ENCODE assay signal across 11 mouse cellular contexts in the genomic region with DNA sequence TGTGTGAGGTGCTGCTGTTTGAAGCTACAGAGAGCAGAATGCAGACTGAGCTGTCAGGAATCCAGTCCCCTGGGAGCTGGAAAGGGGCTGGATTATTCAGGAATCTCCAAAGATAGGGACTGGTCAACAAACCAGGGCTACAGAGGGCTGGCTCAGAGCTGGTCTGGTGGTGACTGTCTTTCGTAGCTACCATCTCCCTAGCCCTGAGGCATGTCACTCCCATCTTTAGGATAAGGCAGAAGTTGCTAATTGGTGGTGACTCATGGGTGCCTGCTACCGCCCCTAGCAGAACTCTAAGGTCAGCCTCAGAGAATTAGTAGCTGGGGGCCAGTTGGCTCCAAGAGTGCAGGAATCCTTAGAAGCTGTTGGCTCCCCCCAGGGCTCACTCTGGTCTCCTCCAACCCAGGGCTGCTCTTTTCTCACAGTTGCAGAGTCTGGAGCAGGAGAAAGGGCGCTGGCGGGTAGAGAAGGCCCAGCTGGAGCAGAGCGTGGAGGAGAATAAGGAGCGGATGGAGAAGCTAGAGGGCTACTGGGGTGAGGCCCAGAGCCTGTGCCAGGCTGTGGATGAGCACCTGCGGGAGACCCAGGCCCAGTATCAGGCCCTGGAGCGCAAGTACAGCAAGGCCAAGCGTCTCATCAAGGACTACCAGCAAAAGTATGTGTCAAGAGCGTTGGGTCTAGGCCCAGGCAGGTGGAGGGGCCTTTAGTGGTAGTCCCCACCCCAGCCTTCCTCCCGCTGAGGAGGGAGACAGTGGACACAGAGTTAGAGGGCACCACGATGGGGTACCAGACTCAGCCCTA. TPM values are rescaled to one million over a fixed set of nuclear protein-coding genes. Genes with fewer than 3 reads are reported as not detected.
A peak's percentile ranks its signal among the peaks of the same experiment; 100 is the strongest.
DNase-seq lines count a peak whose midpoint lies in the region; ATAC-seq and TF ChIP-seq lines count a peak whose summit lies in the region.
"Had no signal": no experiment of that assay in that cellular context is flagged by ENCODE, and none has a peak within 500 bp of the region (broad histone marks: within the 10 kb centered on the region; RNA-seq: fewer than 3 reads in every experiment).

No protein-coding gene starts in this region.

- no peak for ATAC-seq in intestine, embryonic 14.5 days (replicated peaks; ENCODE audit: low FRiP score, low TSS enrichment, low read depth)
- ATAC-seq in intestine, embryonic 15.5 days: no peak
- ATAC-seq in forebrain, embryonic 13.5 days: no peak
- ATAC-seq in liver, embryonic 12.5 days: no peak

- no peak overlapping the region for H3K4me3 ChIP-seq in intestine, embryonic 14.5 days (ENCODE audit: low read depth, low read length)
- H3K4me3 ChIP-seq in intestine, embryonic 15.5 days (replicated peaks): no peak overlapping the region
- no peak overlapping the region for H3K4me3 ChIP-seq in MEL (ENCODE audit: control insufficient read depth in 1 of 2, insufficient read depth in 1 of 2, low read depth in 2 of 2, low read length in 2 of 2)
- H3K4me3 ChIP-seq in forebrain, embryonic 13.5 days: no peak overlapping the region
- H3K4me3 ChIP-seq in liver, embryonic 12.5 days: no peak overlapping the region
- H3K4me3 ChIP-seq: embryonic facial prominence, embryonic 15.5 days had no signal

- TF ChIP-seq EP300 in MEL (IDR thresholded peaks at IDR 0.05; ENCODE audit: low read depth in 1 of 2, low read length in 2 of 2): no peak

- peaks cover 59% of the 10 kb centered on the region for H3K36me3 ChIP-seq in intestine, embryonic 14.5 days (ENCODE audit: control insufficient read depth, insufficient read depth, low read length)
- H3K36me3 ChIP-seq in intestine, embryonic 15.5 days: peaks cover 25% of the 10 kb centered on the region
- H3K36me3 ChIP-seq in MEL (ENCODE audit: control insufficient read depth in 1 of 2, insufficient read depth in 2 of 2, low read length in 2 of 2): peaks cover 7 to 55% of the 10 kb centered on the region in 2 experiments
- peaks cover 62% of the 10 kb centered on the region for H3K36me3 ChIP-seq in forebrain, embryonic 13.5 days (ENCODE audit: poor library complexity, severe bottlenecking)
- H3K36me3 ChIP-seq in liver, embryonic 12.5 days: peaks cover 66% of the 10 kb centered on the region

- H3K79me2 ChIP-seq in MEL (ENCODE audit: control insufficient read depth, insufficient read depth, low read length, poor library complexity): peaks cover 10% of the 10 kb centered on the region

- TF ChIP-seq POLR2A in MEL (IDR thresholded peaks at IDR 0.05; ENCODE audit: control insufficient read depth in 1 of 2, insufficient read depth in 1 of 2, low read depth in 1 of 2, low read length in 2 of 2, poor library complexity in 1 of 2): 0 out of 4 replicates have a peak, but pooled peaks of 1 of the 2 experiments have one; percentile 3

- no peak for DNase-seq in intestine, embryonic 14.5 days (ENCODE audit: low spot score)
- peak; percentile 56 for DNase-seq in MEL (ENCODE audit: low read depth, low spot score)
- no peak for DNase-seq in left cerebral cortex, adult 9 months (ENCODE audit: low spot score in 2 of 2)
- no peak for DNase-seq in kidney, adult 11 months
- DNase-seq: layer of hippocampus, postnatal 36 days; lung, postnatal 36 days had no signal

- 79% methylated on average over 12 of the region's 12 CpGs for WGBS in intestine, embryonic 14.5 days
- 81% methylated on average over 12 of the region's 12 CpGs for WGBS in intestine, embryonic 15.5 days
- 90% methylated on average over 12 of the region's 12 CpGs for WGBS in forebrain, embryonic 13.5 days
- 77% methylated on average over 12 of the region's 12 CpGs for WGBS in liver, embryonic 12.5 days (ENCODE audit: insufficient replicate concordance)

- H3K4me1 ChIP-seq in intestine, embryonic 14.5 days (replicated peaks; ENCODE audit: control insufficient read depth, insufficient read depth, low read length): peaks cover 36% of the 10 kb centered on the region
- H3K4me1 ChIP-seq in intestine, embryonic 15.5 days (replicated peaks): peaks cover 38% of the 10 kb centered on the region
- peaks cover 8 to 68% of the 10 kb centered on the region in 2 experiments for H3K4me1 ChIP-seq in MEL (ENCODE audit: control insufficient read depth in 1 of 2, insufficient read depth in 2 of 2, low read length in 2 of 2)
- peaks cover 41% of the 10 kb centered on the region for H3K4me1 ChIP-seq in forebrain, embryonic 13.5 days
- peaks cover 99% of the 10 kb centered on the region for H3K4me1 ChIP-seq in liver, embryonic 12.5 days

- no peaks in the 10 kb centered on the region for H3K9me3 ChIP-seq in intestine, embryonic 14.5 days (ENCODE audit: control insufficient read depth, low read length)
- H3K9me3 ChIP-seq in intestine, embryonic 15.5 days: no peaks in the 10 kb centered on the region
- H3K9me3 ChIP-seq in MEL (replicated peaks; ENCODE audit: insufficient read depth, low read length): no peaks in the 10 kb centered on the region
- H3K9me3 ChIP-seq in forebrain, embryonic 13.5 days (replicated peaks): no peaks in the 10 kb centered on the region
- H3K9me3 ChIP-seq in liver, embryonic 12.5 days (replicated peaks): no peaks in the 10 kb centered on the region
- H3K9me3 ChIP-seq: embryonic facial prominence, embryonic 15.5 days had no signal

- TF ChIP-seq CTCF in MEL (IDR thresholded peaks at IDR 0.05 in 2 of 3, conservative IDR thresholded peaks at IDR 0.05 in 1 of 3; ENCODE audit: control insufficient read depth in 1 of 3, insufficient read depth in 1 of 3, low read depth in 2 of 3, low read length in 3 of 3, poor library complexity in 1 of 3, severe bottlenecking in 1 of 3): no peak

- no peak overlapping the region for H3K27ac ChIP-seq in intestine, embryonic 14.5 days (ENCODE audit: low read depth)
- no peak overlapping the region for H3K27ac ChIP-seq in intestine, embryonic 15.5 days
- H3K27ac ChIP-seq in MEL (ENCODE audit: control insufficient read depth, low read depth, low read length): peak overlapping the region; percentile 21; the same call in 1 of the 2 replicates
- H3K27ac ChIP-seq in forebrain, embryonic 13.5 days: peak overlapping the region; percentile 20; the same call in 1 of the 2 replicates
- peak overlapping the region; percentile 100 for H3K27ac ChIP-seq in liver, embryonic 12.5 days
- H3K27ac ChIP-seq: embryonic facial prominence, embryonic 15.5 days had no signal

- no peaks in the 10 kb centered on the region for H3K27me3 ChIP-seq in intestine, embryonic 14.5 days (replicated peaks; ENCODE audit: control insufficient read depth, insufficient read depth, low read length)
- no peaks in the 10 kb centered on the region for H3K27me3 ChIP-seq in intestine, embryonic 15.5 days (replicated peaks)
- no peaks in the 10 kb centered on the region for H3K27me3 ChIP-seq in MEL (ENCODE audit: control insufficient read depth in 1 of 2, insufficient read depth in 2 of 2, low read length in 2 of 2)
- H3K27me3 ChIP-seq in forebrain, embryonic 13.5 days: no peaks in the 10 kb centered on the region
- H3K27me3 ChIP-seq in liver, embryonic 12.5 days (replicated peaks): no peaks in the 10 kb centered on the region
- H3K27me3 ChIP-seq: embryonic facial prominence, embryonic 15.5 days had no signal

- H3K4me2 ChIP-seq in intestine, embryonic 14.5 days (ENCODE audit: low read length): no peak overlapping the region
- no peak overlapping the region for H3K4me2 ChIP-seq in intestine, embryonic 15.5 days (replicated peaks)
- no peak overlapping the region for H3K4me2 ChIP-seq in forebrain, embryonic 13.5 days
- no peak overlapping the region for H3K4me2 ChIP-seq in liver, embryonic 12.5 days
- H3K4me2 ChIP-seq: embryonic facial prominence, embryonic 15.5 days had no signal

- TF ChIP-seq RAD21 in MEL (IDR thresholded peaks at IDR 0.05; ENCODE audit: low read depth, low read length): no peak

- H3K9ac ChIP-seq in intestine, embryonic 14.5 days (ENCODE audit: low read length): 0 out of 2 replicates have a peak overlapping the region, but pooled peaks have one; percentile 10
- H3K9ac ChIP-seq in intestine, embryonic 15.5 days: no peak overlapping the region
- H3K9ac ChIP-seq in MEL (ENCODE audit: control insufficient read depth, low read depth, low read length, poor library complexity, severe bottlenecking): no peak overlapping the region; the same call in 1 of the 2 replicates
- no peak overlapping the region for H3K9ac ChIP-seq in forebrain, embryonic 13.5 days
- H3K9ac ChIP-seq in liver, embryonic 12.5 days: no peak overlapping the region
- H3K9ac ChIP-seq: embryonic facial prominence, embryonic 15.5 days had no signal

RNA-seq across cellular contexts. Expression of gene Samd14, which starts 5.3 kb away (rescaled TPM):
- polyA plus RNA-seq in intestine, embryonic 14.5 days (2014; fragmentation: Nextera tagmentation; extraction: Ambion mirVana): 20.3 and 22.1 TPM in 2 replicates
- 15.0 and 15.3 TPM in 2 replicates for polyA plus RNA-seq in intestine, embryonic 15.5 days (2015; fragmentation: Nextera tagmentation; extraction: Ambion mirVana)
- total RNA-seq in MEL (2012; rRNA removed): 35.8 and 57.6 TPM in 2 replicates
- polyA plus RNA-seq in MEL (2012; ENCODE audit: insufficient read depth in 1 of 2, insufficient read length in 2 of 2, low read depth in 1 of 2, low replicate concordance in 2 of 2, missing spikeins in 1 of 2): 1,000 to 10,000 TPM in 1 of 2 experiments, 100 to 1,000 TPM in 1; 101 to 1,219 TPM
- 89.2 and 95.0 TPM in 2 replicates for polyA plus RNA-seq in forebrain, embryonic 13.5 days (2015; fragmentation: Nextera tagmentation; extraction: Ambion mirVana)
- polyA plus RNA-seq in liver, embryonic 12.5 days (2016; fragmentation: Nextera tagmentation; extraction: Ambion mirVana): 53.8 and 56.7 TPM in 2 replicates

RNA-seq across cellular contexts. Expression of gene Ppp1r9b, which starts 13.5 kb away (rescaled TPM):
- 11.9 and 12.2 TPM in 2 replicates for polyA plus RNA-seq in intestine, embryonic 14.5 days (2014; fragmentation: Nextera tagmentation; extraction: Ambion mirVana)
- polyA plus RNA-seq in intestine, embryonic 15.5 days (2015; fragmentation: Nextera tagmentation; extraction: Ambion mirVana): 6.8 and 8.1 TPM in 2 replicates
- 113 and 150 TPM in 2 replicates for total RNA-seq in MEL (2012; rRNA removed)
- polyA plus RNA-seq in MEL (2012; ENCODE audit: insufficient read depth in 1 of 2, insufficient read length in 2 of 2, low read depth in 1 of 2, low replicate concordance in 2 of 2, missing spikeins in 1 of 2): 100 to 1,000 TPM in 1 of 2 experiments, 10 to 100 TPM in 1; 47.0 to 169 TPM
- polyA plus RNA-seq in forebrain, embryonic 13.5 days (2015; fragmentation: Nextera tagmentation; extraction: Ambion mirVana): 15.8 and 16.3 TPM in 2 replicates
- 13.4 and 14.1 TPM in 2 replicates for polyA plus RNA-seq in liver, embryonic 12.5 days (2016; fragmentation: Nextera tagmentation; extraction: Ambion mirVana)

RNA-seq across cellular contexts. Expression of gene Sgca, which starts 28.2 kb away (rescaled TPM):
- polyA plus RNA-seq in intestine, embryonic 14.5 days (2014; fragmentation: Nextera tagmentation; extraction: Ambion mirVana): 0.22 TPM in 1 of 2 replicates, not detected in the other
- polyA plus RNA-seq in intestine, embryonic 15.5 days (2015; fragmentation: Nextera tagmentation; extraction: Ambion mirVana): 0.19 TPM in 1 of 2 replicates, not detected in the other
- total RNA-seq in MEL (2012; rRNA removed): not detected in 2 replicates
- not detected for polyA plus RNA-seq in MEL (2012; ENCODE audit: insufficient read depth in 1 of 2, insufficient read length in 2 of 2, low read depth in 1 of 2, low replicate concordance in 2 of 2, missing spikeins in 1 of 2)
- polyA plus RNA-seq in forebrain, embryonic 13.5 days (2015; fragmentation: Nextera tagmentation; extraction: Ambion mirVana): not detected in 2 replicates
- 0.17 TPM in 1 of 2 replicates, not detected in the other for polyA plus RNA-seq in liver, embryonic 12.5 days (2016; fragmentation: Nextera tagmentation; extraction: Ambion mirVana)

RNA-seq across cellular contexts. Expression of gene Pdk2, which starts 36.8 kb away (rescaled TPM):
- 26.4 and 29.6 TPM in 2 replicates for polyA plus RNA-seq in intestine, embryonic 14.5 days (2014; fragmentation: Nextera tagmentation; extraction: Ambion mirVana)
- 30.8 and 31.2 TPM in 2 replicates for polyA plus RNA-seq in intestine, embryonic 15.5 days (2015; fragmentation: Nextera tagmentation; extraction: Ambion mirVana)
- total RNA-seq in MEL (2012; rRNA removed): 0.56 and 0.81 TPM in 2 replicates
- 1 to 10 TPM in 1 of 2 experiments, not detected in 1; 8.0 TPM for polyA plus RNA-seq in MEL (2012; ENCODE audit: insufficient read depth in 1 of 2, insufficient read length in 2 of 2, low read depth in 1 of 2, low replicate concordance in 2 of 2, missing spikeins in 1 of 2)
- polyA plus RNA-seq in forebrain, embryonic 13.5 days (2015; fragmentation: Nextera tagmentation; extraction: Ambion mirVana): 19.7 and 20.2 TPM in 2 replicates
- polyA plus RNA-seq in liver, embryonic 12.5 days (2016; fragmentation: Nextera tagmentation; extraction: Ambion mirVana): 10.0 and 11.0 TPM in 2 replicates

RNA-seq across cellular contexts. Expression of gene Hils1, which starts 36.9 kb away (rescaled TPM):
- polyA plus RNA-seq in intestine, embryonic 14.5 days (2014; fragmentation: Nextera tagmentation; extraction: Ambion mirVana): not detected in 2 replicates
- polyA plus RNA-seq in intestine, embryonic 15.5 days (2015; fragmentation: Nextera tagmentation; extraction: Ambion mirVana): not detected in 2 replicates
- total RNA-seq in MEL (2012; rRNA removed): not detected in 2 replicates
- not detected for polyA plus RNA-seq in MEL (2012; ENCODE audit: insufficient read depth in 1 of 2, insufficient read length in 2 of 2, low read depth in 1 of 2, low replicate concordance in 2 of 2, missing spikeins in 1 of 2)
- polyA plus RNA-seq in forebrain, embryonic 13.5 days (2015; fragmentation: Nextera tagmentation; extraction: Ambion mirVana): not detected in 2 replicates
- polyA plus RNA-seq in liver, embryonic 12.5 days (2016; fragmentation: Nextera tagmentation; extraction: Ambion mirVana): not detected in 2 replicates
- total RNA-seq: heart, postnatal 14 days; layer of hippocampus, postnatal 36 days had no signal

Comparison
In these comparisons a context has a peak if more than half of its experiments do, and no peak if none do; other contexts are left out.
1. H3K27ac ChIP-seq: peak in MEL (single experiment), forebrain, embryonic 13.5 days (single experiment) and liver, embryonic 12.5 days (single experiment); none in intestine, embryonic 14.5 days (single experiment) and intestine, embryonic 15.5 days (single experiment).